Mouse (Mus musculus) layer of hippocampus, adult 2 months (tissue): ENCODE results near the gene Cct7. TPM values are rescaled to one million over a fixed set of nuclear protein-coding genes. Genes with fewer than 3 reads are reported as not detected.

Experiments used
- DNase-seq, 2 experiments: peaks; one replicate each; pipeline ENCODE4 v3.0.0; 2022; ENCODE audit warnings: low spot score in 2 of 2
- H3K27ac ChIP-seq: fragments of 200-600 bp; 2 replicates; pipeline ENCODE4 v1.8.1; 2022
- H3K4me3 ChIP-seq: fragments of 200-600 bp; 2 replicates; pipeline ENCODE4 v1.8.1; 2022; ENCODE audit warnings: mild to moderate bottlenecking
- CTCF ChIP-seq: fragments of 200-600 bp; conservative IDR thresholded peaks from 2 replicates; pipeline ENCODE4 v1.8.1; 2022; ENCODE audit warnings: antibody characterized with exemption, mild to moderate bottlenecking, moderate library complexity
- total RNA-seq, 2 experiments: library from RNA; stranded (reverse); gene quantifications; 2 replicates each; pipeline ENCODE4 v1.2.3; 2021

Gene Cct7
- total RNA-seq, 2 experiments from 2014 or later: 212 to 216 TPM

DNA sequence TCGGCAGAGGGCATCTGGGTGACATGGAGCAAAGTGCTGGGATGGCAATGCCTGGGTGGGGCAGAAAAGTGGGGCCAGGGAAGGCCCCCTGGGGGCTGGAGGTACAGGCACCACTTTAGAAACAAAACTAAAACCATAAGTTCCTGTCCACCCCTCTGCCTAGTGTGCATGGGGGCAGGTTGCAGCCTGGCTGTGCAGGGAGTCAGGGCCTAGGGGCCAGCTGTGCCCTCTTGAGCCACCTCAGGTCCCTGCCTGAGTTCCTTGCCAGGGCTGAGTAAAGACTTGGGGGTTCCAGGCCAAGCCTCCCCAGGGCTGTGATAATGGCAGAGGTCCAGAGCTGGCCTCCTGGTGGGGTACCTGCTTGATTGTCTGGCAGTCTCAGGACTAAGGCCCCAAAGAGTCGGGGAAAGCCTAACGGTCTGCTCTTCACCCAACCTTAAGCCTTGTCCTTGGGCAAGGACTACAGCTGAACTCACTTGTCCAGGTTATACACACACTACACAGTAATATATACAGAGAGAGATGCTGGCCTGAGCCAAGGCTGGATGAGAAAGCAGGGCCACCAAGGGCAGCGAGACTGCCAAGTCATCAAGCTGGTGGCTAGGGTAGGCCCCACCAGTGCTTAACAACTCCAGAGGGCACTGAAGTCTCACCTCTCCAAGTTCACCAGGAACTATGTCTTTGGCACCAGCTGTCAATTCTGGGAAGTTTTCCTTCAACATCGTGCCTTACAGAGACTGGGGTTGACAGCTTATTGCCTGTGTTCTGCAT, 18.5 kb downstream of the Cct7 start:
- 0 out of 2 replicates have a peak, but pooled peaks have one; percentile 7 for TF ChIP-seq CTCF
- DNase-seq: no peak
- Histone ChIP-seq H3K27ac (peak overlapping the region; percentile 64), H3K4me3 (no peak overlapping the region)

GRCm38 (mm10) chr6:85471962-85472361, 20.6 kb downstream of the Cct7 start:
- no peak for TF ChIP-seq CTCF
- Histone ChIP-seq H3K27ac (no peak overlapping the region), H3K4me3 (no peak overlapping the region)
- DNase-seq: no peak

DNA sequence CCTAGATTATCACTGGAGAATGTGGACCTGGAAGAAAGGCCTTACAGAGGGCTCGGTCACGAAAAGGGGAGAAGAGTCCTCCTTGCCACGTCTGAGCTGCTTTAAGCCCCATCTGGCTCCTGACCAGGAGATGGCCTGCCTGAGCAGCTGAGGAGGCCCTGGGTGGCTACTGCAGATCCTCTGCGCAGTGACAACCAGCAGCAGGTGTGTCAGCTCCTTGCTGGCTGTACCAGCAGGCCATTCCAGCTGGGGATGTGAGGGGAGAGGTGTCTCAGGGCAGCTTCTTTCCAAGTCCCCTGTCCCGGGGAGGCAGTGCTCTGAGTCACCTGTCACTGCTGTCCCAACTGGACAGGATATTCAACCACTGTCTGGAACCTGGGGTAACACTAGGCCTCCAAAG, 21.2 kb downstream of the Cct7 start:
- no peak for DNase-seq
- Histone ChIP-seq H3K4me3 (no peak overlapping the region), H3K27ac (no peak overlapping the region)
- no peak for TF ChIP-seq CTCF

- no peak for DNase-seq
- Histone ChIP-seq H3K27ac (no peak overlapping the region), H3K4me3 (no peak overlapping the region)
- TF ChIP-seq CTCF: no peak
These were observed 24.3 kb downstream of the Cct7 start for GRCm38 (mm10) chr6:85475581-85475980.

DNA sequence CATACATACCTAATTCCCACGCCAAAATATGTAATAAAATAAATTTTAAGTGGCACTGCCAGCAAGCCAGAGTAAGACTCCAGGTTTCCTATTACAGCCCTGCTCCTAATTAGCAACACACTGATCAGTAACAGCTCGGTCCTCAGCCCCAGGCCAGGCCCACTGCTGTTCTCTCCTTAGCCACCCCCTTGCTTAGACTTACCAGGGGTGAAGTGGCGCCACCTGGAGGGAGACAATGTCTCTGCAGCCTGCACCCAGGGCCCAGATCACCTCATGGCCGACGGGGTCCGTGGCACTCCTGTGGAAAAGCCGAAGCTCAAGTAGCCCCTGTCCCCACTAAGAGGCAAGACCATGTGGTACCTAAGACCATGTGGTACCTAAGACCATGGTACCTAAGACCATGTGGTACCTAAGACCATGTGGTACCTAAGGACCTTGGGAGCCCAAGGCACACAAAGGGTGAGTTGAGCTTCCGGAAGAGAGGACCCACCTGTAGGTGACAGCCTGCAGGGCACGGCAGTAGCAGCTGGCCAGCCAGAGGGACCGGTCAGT, 26.1 kb downstream of the Cct7 start:
- Histone ChIP-seq H3K27ac (no peak overlapping the region), H3K4me3 (no peak overlapping the region)
- DNase-seq: no peak
- TF ChIP-seq CTCF: peak; percentile 79

DNA sequence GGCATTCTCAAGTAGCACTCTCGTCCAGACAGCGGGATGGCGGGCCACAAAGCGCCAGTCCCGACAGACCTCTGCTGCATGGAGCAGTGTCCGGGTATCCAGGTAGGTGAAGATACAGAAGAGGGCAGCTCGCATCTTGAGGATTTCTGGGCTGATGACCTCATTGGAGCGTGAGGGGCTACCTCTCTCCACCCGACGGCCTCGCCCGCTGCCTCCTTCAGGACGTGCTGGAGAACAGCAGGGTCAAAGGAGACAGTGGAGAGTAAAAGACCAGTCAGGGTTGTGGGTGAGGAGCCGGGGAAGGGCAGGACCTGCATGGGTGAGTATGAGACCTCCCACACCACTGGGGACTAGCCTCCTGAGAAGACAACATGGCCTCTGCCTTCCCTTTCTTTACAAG, 27.1 kb downstream of the Cct7 start:
- Histone ChIP-seq H3K4me3 (no peak overlapping the region), H3K27ac (no peak overlapping the region)
- DNase-seq: no peak
- TF ChIP-seq CTCF: no peak

DNA sequence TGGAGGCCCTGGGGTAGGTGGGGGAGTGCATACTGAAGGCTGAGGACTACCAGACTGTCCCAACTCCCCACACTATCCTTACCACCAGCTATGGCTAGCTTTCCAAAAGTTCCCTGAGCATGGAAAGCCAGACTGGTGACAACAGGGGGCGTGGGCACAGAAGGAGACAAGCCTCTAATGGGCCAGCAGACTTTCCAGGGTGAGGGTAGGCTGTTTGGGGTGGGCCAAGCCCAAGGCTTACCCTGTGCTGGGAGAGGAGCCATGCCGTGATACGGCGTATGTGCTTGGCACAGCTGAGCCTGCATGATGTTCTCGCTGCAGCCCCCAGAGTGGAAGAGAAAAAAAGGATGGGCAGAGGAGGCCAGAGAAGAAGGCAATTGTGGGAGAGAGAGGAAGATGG, 28.7 kb downstream of the Cct7 start:
- peak in 1 of 2 experiments; percentile 60 for DNase-seq
- 0 out of 2 replicates have a peak, but pooled peaks have one; percentile 3 for TF ChIP-seq CTCF
- Histone ChIP-seq H3K4me3 (no peak overlapping the region), H3K27ac (peak overlapping the region; percentile 83)

- Histone ChIP-seq H3K27ac (peak overlapping the region; percentile 83), H3K4me3 (no peak overlapping the region)
- no peak for DNase-seq
- TF ChIP-seq CTCF: no peak
These were observed 29.4 kb downstream of the Cct7 start for GRCm38 (mm10) chr6:85480685-85481084.

- no peak for TF ChIP-seq CTCF
These were observed 32.8 kb downstream of the Cct7 start for GRCm38 (mm10) chr6:85483843-85484721.

GRCm38 (mm10) chr6:85485738-85486137, 34.4 kb downstream of the Cct7 start:
- no peak for TF ChIP-seq CTCF
- no peak for DNase-seq
- Histone ChIP-seq H3K27ac (peak overlapping the region; percentile 43; the same call in 1 of the 2 replicates), H3K4me3 (no peak overlapping the region)

More at GRCm38 (mm10) chr6:85483843-85484721, 32.8 kb downstream of the Cct7 start:
- no peak for DNase-seq
- peak overlapping the region; percentile 35 for H3K4me3 ChIP-seq
- peak overlapping the region; percentile 9; the same call in 1 of the 2 replicates for H3K27ac ChIP-seq

DNA sequence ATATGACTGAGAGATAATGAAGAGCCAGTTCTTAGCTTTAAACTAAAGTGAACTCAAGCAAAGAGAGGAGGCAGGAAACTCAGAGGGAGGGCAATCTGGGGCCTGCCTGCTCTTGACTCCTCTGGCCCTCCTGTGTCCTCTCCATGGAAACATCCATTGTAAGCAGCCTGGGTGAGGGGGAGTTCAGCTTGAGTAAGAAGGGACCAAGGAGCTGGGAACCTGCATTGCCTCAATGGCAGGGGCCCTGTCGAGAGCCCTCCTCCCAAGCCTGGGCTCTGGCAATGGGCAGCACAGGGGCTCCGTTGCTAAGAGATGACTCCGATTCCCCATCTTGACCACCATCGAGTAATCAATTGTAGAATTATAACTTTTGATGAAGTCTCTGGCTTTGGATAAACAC, 37.2 kb downstream of the Cct7 start:
- no peak overlapping the region for H3K27ac ChIP-seq
- no peak overlapping the region for H3K4me3 ChIP-seq
- no peak for DNase-seq
- no peak for TF ChIP-seq CTCF

DNA sequence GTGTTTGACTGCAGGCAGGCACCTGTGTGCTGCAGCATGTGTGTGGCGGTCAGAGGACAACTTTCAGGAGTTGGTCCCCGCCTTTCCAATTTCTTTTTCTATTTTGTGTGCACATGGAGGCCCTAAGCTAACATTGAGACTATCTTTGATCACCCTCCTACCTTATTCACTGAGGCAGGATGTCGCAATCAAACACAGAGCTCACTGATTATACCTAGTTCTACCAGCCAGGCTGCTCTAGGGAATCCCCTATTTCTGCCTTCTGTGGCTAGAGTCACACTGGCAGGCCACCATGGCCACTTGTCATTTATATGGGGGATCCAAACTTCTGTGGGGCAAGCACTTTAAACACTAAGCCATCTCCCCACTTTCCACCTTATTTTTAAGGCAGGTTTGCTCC, 38.4 kb downstream of the Cct7 start:
- TF ChIP-seq CTCF: no peak
- DNase-seq: no peak
- no peak overlapping the region for H3K4me3 ChIP-seq
- H3K27ac ChIP-seq: 0 out of 2 replicates have a peak overlapping the region, but pooled peaks have one; percentile 5

GRCm38 (mm10) chr6:85490252-85490651, 38.9 kb downstream of the Cct7 start:
- TF ChIP-seq CTCF: no peak
- no peak overlapping the region for H3K4me3 ChIP-seq
- peak overlapping the region; percentile 5; the same call in 1 of the 2 replicates for H3K27ac ChIP-seq
- DNase-seq: no peak
